10 mouse cellular contexts compared by ENCODE assay signal in the genomic region with DNA sequence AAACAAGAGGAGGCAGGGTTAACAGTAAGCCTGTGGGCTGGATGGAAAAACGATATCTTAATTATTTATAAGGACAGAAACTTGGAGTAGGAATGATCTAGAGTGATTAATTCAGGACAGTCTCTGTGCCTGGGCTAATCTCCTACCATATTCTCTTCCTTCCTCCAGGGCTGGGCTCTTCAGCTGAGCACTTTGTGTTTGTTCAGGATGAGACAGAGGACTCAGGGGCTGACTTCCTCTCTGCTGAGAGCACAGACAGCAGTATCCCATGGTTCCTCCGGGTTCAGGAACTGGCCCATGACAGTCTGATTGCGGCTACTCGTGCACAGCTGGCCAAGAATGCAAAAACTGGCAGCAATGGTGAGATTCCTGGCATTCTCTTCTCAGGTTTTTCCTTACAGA. TPM values are rescaled to one million over a fixed set of nuclear protein-coding genes. Genes with fewer than 3 reads are reported as not detected.
DNase-seq lines count a peak whose midpoint lies in the region; ATAC-seq lines count a peak whose summit lies in the region.
"Had no signal": no experiment of that assay in that cellular context is flagged by ENCODE, and none has a peak within 500 bp of the region (broad histone marks: within the 10 kb centered on the region; RNA-seq: fewer than 3 reads in every experiment).

No protein-coding gene starts in this region.

- intact Hi-C loops in heart, postnatal 14 days (cut with DNase I) = no loop called here
- intact Hi-C loops in left cerebral cortex, postnatal 36 days (cut with DNase I) = no loop called here

- no peak overlapping the region for H3K4me3 ChIP-seq in heart, embryonic 11.5 days (ENCODE audit: low read depth, low read length)
- H3K4me3 ChIP-seq in lung, embryonic 16.5 days (ENCODE audit: low read length) = no peak overlapping the region
- H3K4me3 ChIP-seq: hindbrain, embryonic 10.5 days had no signal

- ATAC-seq in heart, embryonic 11.5 days (replicated peaks; ENCODE audit: insufficient number of reproducible peaks, low FRiP score, low TSS enrichment) = no peak
- peak; percentile 71 for ATAC-seq in lung, embryonic 16.5 days (ENCODE audit: low read depth)
- ATAC-seq in erythroblast, adult 5-6 weeks (replicated peaks; ENCODE audit: low FRiP score, poor library complexity, severe bottlenecking) = no peak

- WGBS in heart, embryonic 11.5 days (ENCODE audit: insufficient replicate concordance) = 54% methylated on average over 4 of the region's 4 CpGs
- WGBS in lung, embryonic 16.5 days = 53% methylated on average over 4 of the region's 4 CpGs

- H3K4me1 ChIP-seq in heart, embryonic 11.5 days (ENCODE audit: control insufficient read depth, insufficient read depth, low read length) = no peaks in the 10 kb centered on the region
- H3K4me1 ChIP-seq in lung, embryonic 16.5 days (replicated peaks; ENCODE audit: control insufficient read depth, insufficient read depth, low read length) = no peaks in the 10 kb centered on the region
- H3K4me1 ChIP-seq: hindbrain, embryonic 10.5 days had no signal

- no peak overlapping the region for H3K27ac ChIP-seq in heart, embryonic 11.5 days (ENCODE audit: low read depth, low read length)
- no peak overlapping the region for H3K27ac ChIP-seq in lung, embryonic 16.5 days (ENCODE audit: low read length)
- H3K27ac ChIP-seq: hindbrain, embryonic 10.5 days had no signal

- no peak overlapping the region for H3K9ac ChIP-seq in heart, embryonic 11.5 days (ENCODE audit: low read depth, low read length)
- no peak overlapping the region for H3K9ac ChIP-seq in lung, embryonic 16.5 days (ENCODE audit: low read length)

- no peaks in the 10 kb centered on the region for H3K9me3 ChIP-seq in heart, embryonic 11.5 days (replicated peaks; ENCODE audit: control insufficient read depth, low read length)
- H3K9me3 ChIP-seq in lung, embryonic 16.5 days (ENCODE audit: control insufficient read depth, low read length) = no peaks in the 10 kb centered on the region
- H3K9me3 ChIP-seq: hindbrain, embryonic 10.5 days had no signal

- H3K27me3 ChIP-seq in heart, embryonic 11.5 days (ENCODE audit: control insufficient read depth, insufficient read depth, low read length) = no peaks in the 10 kb centered on the region
- no peaks in the 10 kb centered on the region for H3K27me3 ChIP-seq in lung, embryonic 16.5 days (ENCODE audit: control insufficient read depth, insufficient read depth, low read depth, low read length)

- peaks cover 10% of the 10 kb centered on the region for H3K36me3 ChIP-seq in heart, embryonic 11.5 days (ENCODE audit: control insufficient read depth, insufficient read depth, low read length)
- H3K36me3 ChIP-seq in lung, embryonic 16.5 days (ENCODE audit: control insufficient read depth, insufficient read depth, low read length) = peaks cover 29% of the 10 kb centered on the region

- DNase-seq in heart, adult 11 months = peak; percentile 95
- peak; percentile 12 to 20 for DNase-seq in adrenal gland, postnatal 36 days
- DNase-seq in heart, postnatal 14 days = peak; percentile 42 to 69
- no peak for DNase-seq in left cerebral cortex, postnatal 36 days (ENCODE audit: low spot score in 2 of 2)
- no peak for DNase-seq in embryo, embryonic 10 days (ENCODE audit: low spot score)
- DNase-seq: cerebellum, adult 9-11 months had no signal

- no peak overlapping the region for H3K4me2 ChIP-seq in heart, embryonic 11.5 days
- no peak overlapping the region for H3K4me2 ChIP-seq in lung, embryonic 16.5 days (ENCODE audit: low read depth, low read length)

RNA-seq across cellular contexts. Expression of a gene that starts 10.5 kb away (rescaled TPM):
- 56.0 and 58.0 TPM in 2 replicates for polyA plus RNA-seq in heart, embryonic 11.5 days (2014; fragmentation: Nextera tagmentation; extraction: Ambion mirVana)
- 10 to 100 TPM; 32.8 to 38.9 TPM for total RNA-seq in adrenal gland, postnatal 36 days (2021)
- 10 to 100 TPM; 30.6 to 31.7 TPM for total RNA-seq in heart, postnatal 14 days (2021)
- polyA plus RNA-seq in lung, embryonic 16.5 days (2015; fragmentation: Nextera tagmentation; extraction: Ambion mirVana) = 75.8 and 93.8 TPM in 2 replicates
- total RNA-seq in left cerebral cortex, postnatal 36 days (2021) = 10 to 100 TPM; 30.7 to 39.5 TPM
- 20.2 and 28.4 TPM in 2 replicates for total RNA-seq in erythroblast, adult 5-6 weeks (2015; ENCODE audit: low replicate concordance)
- total RNA-seq in erythroblast, adult 5-6 weeks (2017; ENCODE audit: low replicate concordance) = 25.0 and 32.6 TPM in 2 replicates

RNA-seq across cellular contexts. Expression of a gene that starts 34.3 kb away (rescaled TPM):
- polyA plus RNA-seq in heart, embryonic 11.5 days (2014; fragmentation: Nextera tagmentation; extraction: Ambion mirVana) = 57.4 and 68.0 TPM in 2 replicates
- 10 to 100 TPM; 44.6 to 63.2 TPM for total RNA-seq in adrenal gland, postnatal 36 days (2021)
- 100 to 1,000 TPM in 1 of 2 experiments, 10 to 100 TPM in 1; 93.8 to 100 TPM for total RNA-seq in heart, postnatal 14 days (2021)
- 43.7 and 48.5 TPM in 2 replicates for polyA plus RNA-seq in lung, embryonic 16.5 days (2015; fragmentation: Nextera tagmentation; extraction: Ambion mirVana)
- 10 to 100 TPM; 25.1 to 29.4 TPM for total RNA-seq in left cerebral cortex, postnatal 36 days (2021)
- total RNA-seq in erythroblast, adult 5-6 weeks (2015; ENCODE audit: low replicate concordance) = 2.7 TPM in 1 of 2 replicates, not detected in the other
- total RNA-seq in erythroblast, adult 5-6 weeks (2017; ENCODE audit: low replicate concordance) = 0.70 TPM in 1 of 2 replicates, not detected in the other

RNA-seq across cellular contexts. Expression of a gene that starts 34.5 kb away (rescaled TPM):
- 5.7 and 6.6 TPM in 2 replicates for polyA plus RNA-seq in heart, embryonic 11.5 days (2014; fragmentation: Nextera tagmentation; extraction: Ambion mirVana)
- 1 to 10 TPM; 2.5 to 2.6 TPM for total RNA-seq in adrenal gland, postnatal 36 days (2021)
- total RNA-seq in heart, postnatal 14 days (2021) = 10 to 100 TPM in 1 of 2 experiments, 1 to 10 TPM in 1; 7.8 to 10.0 TPM
- 5.2 and 5.6 TPM in 2 replicates for polyA plus RNA-seq in lung, embryonic 16.5 days (2015; fragmentation: Nextera tagmentation; extraction: Ambion mirVana)
- 10 to 100 TPM; 11.7 to 13.2 TPM for total RNA-seq in left cerebral cortex, postnatal 36 days (2021)
- not detected in 2 replicates for total RNA-seq in erythroblast, adult 5-6 weeks (2015; ENCODE audit: low replicate concordance)
- total RNA-seq in erythroblast, adult 5-6 weeks (2017; ENCODE audit: low replicate concordance) = 0.14 and 0.43 TPM in 2 replicates

RNA-seq across cellular contexts. Expression of a gene that starts 42.1 kb away (rescaled TPM):
- polyA plus RNA-seq in heart, embryonic 11.5 days (2014; fragmentation: Nextera tagmentation; extraction: Ambion mirVana) = 62.5 and 74.7 TPM in 2 replicates
- 10 to 100 TPM; 76.8 to 84.6 TPM for total RNA-seq in adrenal gland, postnatal 36 days (2021)
- total RNA-seq in heart, postnatal 14 days (2021) = 100 to 1,000 TPM; 178 to 179 TPM
- polyA plus RNA-seq in lung, embryonic 16.5 days (2015; fragmentation: Nextera tagmentation; extraction: Ambion mirVana) = 29.1 and 31.3 TPM in 2 replicates
- total RNA-seq in left cerebral cortex, postnatal 36 days (2021) = 10 to 100 TPM; 34.5 to 39.6 TPM
- 8.8 and 19.0 TPM in 2 replicates for total RNA-seq in erythroblast, adult 5-6 weeks (2015; ENCODE audit: low replicate concordance)
- 7.5 and 14.4 TPM in 2 replicates for total RNA-seq in erythroblast, adult 5-6 weeks (2017; ENCODE audit: low replicate concordance)

Comparison
In these comparisons a context has a peak if more than half of its experiments do, and no peak if none do; other contexts are left out.
1. DNase-seq: peak in heart, adult 11 months (single experiment), adrenal gland, postnatal 36 days (2 of 2) and heart, postnatal 14 days (2 of 2); none in left cerebral cortex, postnatal 36 days (0 of 2) and embryo, embryonic 10 days (single experiment).
2. RNA of a gene that starts 34.3 kb away (total RNA-seq): 93.8 to 100 TPM in heart, postnatal 14 days, 44.6 to 63.2 TPM in adrenal gland, postnatal 36 days and 25.1 to 29.4 TPM in left cerebral cortex, postnatal 36 days; 0.70 to 2.7 TPM in erythroblast, adult 5-6 weeks; every median in the first group is over 4 times any median in the second.